Comparison of ENCODE assay signal across 8 mouse cellular contexts in the genomic region with DNA sequence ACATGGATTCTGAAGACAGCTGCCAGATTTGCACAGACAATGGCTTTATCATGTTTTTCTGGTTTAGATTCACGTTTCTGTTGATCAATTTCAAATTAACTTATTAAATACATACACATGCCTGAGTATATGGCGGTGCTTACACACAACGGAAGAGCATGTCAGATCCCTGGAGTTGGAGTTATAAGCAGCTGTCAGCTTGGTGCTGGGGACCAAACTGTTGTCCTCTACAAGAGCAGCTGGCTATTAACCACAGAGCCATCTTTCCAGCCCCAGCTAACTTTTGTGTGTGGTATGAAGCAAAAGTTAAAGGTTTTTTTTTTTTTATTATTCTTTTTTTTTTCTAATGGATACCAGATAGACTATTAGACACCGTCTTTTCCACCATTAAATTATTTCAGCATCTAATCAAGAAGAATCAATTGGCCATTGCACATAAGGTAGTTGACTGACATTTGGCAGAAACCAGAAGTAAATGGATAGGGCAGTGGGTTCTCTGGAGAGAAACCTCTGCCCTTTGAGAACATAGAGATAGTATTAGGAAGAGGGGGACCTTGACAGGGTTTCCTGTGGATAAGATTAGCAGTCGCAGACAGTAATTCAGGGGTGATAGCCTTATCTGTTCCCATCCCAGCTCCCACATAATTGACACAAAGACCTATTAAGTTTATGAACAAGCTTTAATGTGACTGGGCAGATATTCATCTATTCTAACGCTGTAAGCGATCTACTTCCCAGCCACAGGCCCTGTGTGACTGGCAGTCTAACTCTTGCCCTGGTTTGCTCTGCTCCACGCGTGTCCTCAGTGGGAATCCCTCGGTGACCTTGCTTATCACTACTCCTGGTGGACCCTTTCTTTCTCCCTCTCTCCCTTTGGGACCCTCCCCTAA. TPM values are rescaled to one million over a fixed set of nuclear protein-coding genes. Genes with fewer than 3 reads are reported as not detected.
DNase-seq lines count a peak whose midpoint lies in the region; ATAC-seq lines count a peak whose summit lies in the region.
"Had no signal": no experiment of that assay in that cellular context is flagged by ENCODE, and none has a peak within 500 bp of the region (broad histone marks: within the 10 kb centered on the region; RNA-seq: fewer than 3 reads in every experiment).

No protein-coding gene starts in this region.

- WGBS in neural tube, embryonic 11.5 days = 40% methylated on average over 10 of the region's 10 CpGs
- WGBS in forebrain, embryonic 14.5 days = 38% methylated on average over 10 of the region's 10 CpGs
- WGBS in liver, embryonic 12.5 days (ENCODE audit: insufficient replicate concordance) = 30% methylated on average over 10 of the region's 10 CpGs
- WGBS in stomach, embryonic 16.5 days = 34% methylated on average over 10 of the region's 10 CpGs

- peak overlapping the region; percentile 26 for H3K4me3 ChIP-seq in neural tube, embryonic 11.5 days (ENCODE audit: low read depth, low read length)
- peak overlapping the region; percentile 28 for H3K4me3 ChIP-seq in forebrain, embryonic 14.5 days (ENCODE audit: low read depth, low read length)
- peak overlapping the region; percentile 47 for H3K4me3 ChIP-seq in liver, embryonic 12.5 days
- H3K4me3 ChIP-seq in stomach, embryonic 16.5 days (replicated peaks; ENCODE audit: low read length) = peak overlapping the region; percentile 35

- H3K9ac ChIP-seq in neural tube, embryonic 11.5 days (ENCODE audit: low read length) = peak overlapping the region; percentile 52
- H3K9ac ChIP-seq in forebrain, embryonic 14.5 days (ENCODE audit: low read length) = peak overlapping the region; percentile 50; the same call in 1 of the 2 replicates
- peak overlapping the region; percentile 29 for H3K9ac ChIP-seq in liver, embryonic 12.5 days
- H3K9ac ChIP-seq in stomach, embryonic 16.5 days (ENCODE audit: low read length) = peak overlapping the region; percentile 63

- peaks cover 7% of the 10 kb centered on the region; the same call in 1 of the 2 replicates for H3K4me1 ChIP-seq in neural tube, embryonic 11.5 days (ENCODE audit: control insufficient read depth, insufficient read depth, low read length)
- peaks cover 14% of the 10 kb centered on the region for H3K4me1 ChIP-seq in forebrain, embryonic 14.5 days (ENCODE audit: control insufficient read depth, insufficient read depth, low read length)
- peaks cover 15% of the 10 kb centered on the region for H3K4me1 ChIP-seq in liver, embryonic 12.5 days
- H3K4me1 ChIP-seq in stomach, embryonic 16.5 days (ENCODE audit: control insufficient read depth, insufficient read depth, low read length) = peaks cover 10% of the 10 kb centered on the region

- no peaks in the 10 kb centered on the region for H3K27me3 ChIP-seq in neural tube, embryonic 11.5 days (ENCODE audit: control insufficient read depth, insufficient read depth, low read length)
- no peaks in the 10 kb centered on the region for H3K27me3 ChIP-seq in forebrain, embryonic 14.5 days (replicated peaks; ENCODE audit: control insufficient read depth, insufficient read depth, low read length)
- H3K27me3 ChIP-seq in liver, embryonic 12.5 days (replicated peaks) = peaks cover 4% of the 10 kb centered on the region; the same call in 1 of the 2 replicates
- no peaks in the 10 kb centered on the region for H3K27me3 ChIP-seq in stomach, embryonic 16.5 days (ENCODE audit: control insufficient read depth, insufficient read depth, low read length)

- H3K27ac ChIP-seq in neural tube, embryonic 11.5 days (ENCODE audit: low read depth, low read length) = peak overlapping the region; percentile 63
- H3K27ac ChIP-seq in forebrain, embryonic 14.5 days (ENCODE audit: low read depth, low read length) = peak overlapping the region; percentile 65
- H3K27ac ChIP-seq in liver, embryonic 12.5 days = no peak overlapping the region
- 0 out of 2 replicates have a peak overlapping the region, but pooled peaks have one; percentile 0 for H3K27ac ChIP-seq in stomach, embryonic 16.5 days (ENCODE audit: low read length)

- H3K4me2 ChIP-seq in neural tube, embryonic 11.5 days (ENCODE audit: low read depth) = peak overlapping the region; percentile 53
- H3K4me2 ChIP-seq in forebrain, embryonic 14.5 days (ENCODE audit: low read length) = peak overlapping the region; percentile 63
- H3K4me2 ChIP-seq in liver, embryonic 12.5 days = peak overlapping the region; percentile 73
- peak overlapping the region; percentile 58 for H3K4me2 ChIP-seq in stomach, embryonic 16.5 days (ENCODE audit: low read depth, low read length)

- no peak for DNase-seq in neural tube, embryonic 11.5 days (ENCODE audit: low spot score)
- DNase-seq in neural tube, embryonic 10.5 days (ENCODE audit: extremely low spot score, low spot score) = no peak
- no peak for DNase-seq in forebrain, embryonic 14.5 days (ENCODE audit: low spot score)
- no peak for DNase-seq in cerebellum, adult 11 months
- no peak for DNase-seq in spleen, postnatal 10 days (ENCODE audit: low spot score in 2 of 2)

- peak; percentile 8; the same call in 1 of the 2 replicates for ATAC-seq in neural tube, embryonic 11.5 days (ENCODE audit: insufficient read depth, low FRiP score, low TSS enrichment)
- ATAC-seq in forebrain, embryonic 14.5 days = peak; percentile 19; the same call in 1 of the 2 replicates
- no peak for ATAC-seq in liver, embryonic 12.5 days
- peak; percentile 16; the same call in 1 of the 2 replicates for ATAC-seq in stomach, embryonic 16.5 days (ENCODE audit: insufficient read depth, low FRiP score)

- no peaks in the 10 kb centered on the region for H3K36me3 ChIP-seq in neural tube, embryonic 11.5 days (ENCODE audit: control insufficient read depth, insufficient read depth, low read length)
- H3K36me3 ChIP-seq in forebrain, embryonic 14.5 days (ENCODE audit: control insufficient read depth, insufficient read depth, low read length) = no peaks in the 10 kb centered on the region
- no peaks in the 10 kb centered on the region for H3K36me3 ChIP-seq in liver, embryonic 12.5 days
- no peaks in the 10 kb centered on the region for H3K36me3 ChIP-seq in stomach, embryonic 16.5 days (ENCODE audit: control insufficient read depth, insufficient read depth, low read length)

- H3K9me3 ChIP-seq in neural tube, embryonic 11.5 days (ENCODE audit: control insufficient read depth, low read length) = no peaks in the 10 kb centered on the region
- no peaks in the 10 kb centered on the region for H3K9me3 ChIP-seq in forebrain, embryonic 14.5 days (replicated peaks; ENCODE audit: control insufficient read depth, low read length)
- H3K9me3 ChIP-seq in liver, embryonic 12.5 days (replicated peaks) = no peaks in the 10 kb centered on the region
- no peaks in the 10 kb centered on the region for H3K9me3 ChIP-seq in stomach, embryonic 16.5 days (replicated peaks; ENCODE audit: control insufficient read depth, low read length)

RNA-seq across cellular contexts. Expression of a gene that starts 12.2 kb away (rescaled TPM):
- 2,352 and 2,361 TPM in 2 replicates for polyA plus RNA-seq in neural tube, embryonic 11.5 days (2014; fragmentation: Nextera tagmentation; extraction: Ambion mirVana)
- polyA plus RNA-seq in forebrain, embryonic 14.5 days (2014; fragmentation: Nextera tagmentation; extraction: Ambion mirVana) = 1,715 and 2,306 TPM in 2 replicates
- polyA plus RNA-seq in liver, embryonic 12.5 days (2016; fragmentation: Nextera tagmentation; extraction: Ambion mirVana) = 1,383 and 1,459 TPM in 2 replicates
- polyA plus RNA-seq in stomach, embryonic 16.5 days (2015; fragmentation: Nextera tagmentation; extraction: Ambion mirVana) = 1,459 and 1,538 TPM in 2 replicates

RNA-seq across cellular contexts. Expression of a gene that starts 20.9 kb away (rescaled TPM):
- polyA plus RNA-seq in neural tube, embryonic 11.5 days (2014; fragmentation: Nextera tagmentation; extraction: Ambion mirVana) = 2.8 and 2.9 TPM in 2 replicates
- 1.6 and 1.7 TPM in 2 replicates for polyA plus RNA-seq in forebrain, embryonic 14.5 days (2014; fragmentation: Nextera tagmentation; extraction: Ambion mirVana)
- polyA plus RNA-seq in liver, embryonic 12.5 days (2016; fragmentation: Nextera tagmentation; extraction: Ambion mirVana) = 1.4 and 2.5 TPM in 2 replicates
- polyA plus RNA-seq in stomach, embryonic 16.5 days (2015; fragmentation: Nextera tagmentation; extraction: Ambion mirVana) = 9.6 and 11.9 TPM in 2 replicates

RNA-seq across cellular contexts. Expression of a gene that starts 35.0 kb away (rescaled TPM):
- polyA plus RNA-seq in neural tube, embryonic 11.5 days (2014; fragmentation: Nextera tagmentation; extraction: Ambion mirVana) = 6.5 and 7.2 TPM in 2 replicates
- polyA plus RNA-seq in forebrain, embryonic 14.5 days (2014; fragmentation: Nextera tagmentation; extraction: Ambion mirVana) = 4.1 and 6.0 TPM in 2 replicates
- 32.8 and 33.9 TPM in 2 replicates for polyA plus RNA-seq in liver, embryonic 12.5 days (2016; fragmentation: Nextera tagmentation; extraction: Ambion mirVana)
- 64.8 and 76.9 TPM in 2 replicates for polyA plus RNA-seq in stomach, embryonic 16.5 days (2015; fragmentation: Nextera tagmentation; extraction: Ambion mirVana)

RNA-seq across cellular contexts. Expression of a gene that starts 49.1 kb away (rescaled TPM):
- 288 and 294 TPM in 2 replicates for polyA plus RNA-seq in neural tube, embryonic 11.5 days (2014; fragmentation: Nextera tagmentation; extraction: Ambion mirVana)
- polyA plus RNA-seq in forebrain, embryonic 14.5 days (2014; fragmentation: Nextera tagmentation; extraction: Ambion mirVana) = 253 and 292 TPM in 2 replicates
- 99.1 and 109 TPM in 2 replicates for polyA plus RNA-seq in liver, embryonic 12.5 days (2016; fragmentation: Nextera tagmentation; extraction: Ambion mirVana)
- 159 and 162 TPM in 2 replicates for polyA plus RNA-seq in stomach, embryonic 16.5 days (2015; fragmentation: Nextera tagmentation; extraction: Ambion mirVana)

RNA-seq across cellular contexts. Expression of a gene that starts 49.9 kb away (rescaled TPM):
- polyA plus RNA-seq in neural tube, embryonic 11.5 days (2014; fragmentation: Nextera tagmentation; extraction: Ambion mirVana) = not detected in 2 replicates
- not detected in 2 replicates for polyA plus RNA-seq in forebrain, embryonic 14.5 days (2014; fragmentation: Nextera tagmentation; extraction: Ambion mirVana)
- polyA plus RNA-seq in liver, embryonic 12.5 days (2016; fragmentation: Nextera tagmentation; extraction: Ambion mirVana) = not detected in 2 replicates
- polyA plus RNA-seq in stomach, embryonic 16.5 days (2015; fragmentation: Nextera tagmentation; extraction: Ambion mirVana) = not detected in 2 replicates
- polyA plus RNA-seq: brain, embryonic 14.5 days had no signal
